ENCODE assay signal across 8 mouse cellular contexts in genomic region chr11:116413631-116414022, GRCm38 (mm10). TPM values are rescaled to one million over a fixed set of nuclear protein-coding genes. Genes with fewer than 3 reads are reported as not detected.
A peak's percentile ranks its signal among the peaks of the same experiment; 100 is the strongest.
DNase-seq lines count a peak whose midpoint lies in the region; ATAC-seq and TF ChIP-seq lines count a peak whose summit lies in the region.

No protein-coding gene starts in this region.

- H3K9ac ChIP-seq in kidney, embryonic 15.5 days: no peak overlapping the region
- H3K9ac ChIP-seq in intestine, embryonic 16.5 days (ENCODE audit: low read depth, low read length): peak overlapping the region; percentile 89; the same call in 1 of the 2 replicates

- H3K27me3 ChIP-seq in kidney, embryonic 15.5 days: no peaks in the 10 kb centered on the region
- no peaks in the 10 kb centered on the region for H3K27me3 ChIP-seq in intestine, embryonic 16.5 days (replicated peaks; ENCODE audit: control insufficient read depth, insufficient read depth, low read length)

- DNase-seq in kidney, adult 8-10 months: no peak
- peak; percentile 55 for DNase-seq in naive thymus-derived CD4-positive, alpha-beta T cell, adult 2 months (ENCODE audit: low read depth)
- DNase-seq in yolk sac, embryonic 10.5 days (ENCODE audit: low spot score): no peak
- DNase-seq in layer of hippocampus, adult 9-10 months (ENCODE audit: low spot score): no peak
- DNase-seq in kidney, postnatal 14 days: no peak

- no peak for TF ChIP-seq POLR2A in cortical plate, adult 2 months (IDR thresholded peaks at IDR 0.05; ENCODE audit: extremely low read depth, insufficient read depth, low read length)

- H3K4me2 ChIP-seq in kidney, embryonic 15.5 days: peak overlapping the region; percentile 98
- H3K4me2 ChIP-seq in intestine, embryonic 16.5 days (ENCODE audit: low read depth, low read length): peak overlapping the region; percentile 99

- peak overlapping the region; percentile 76 for H3K4me3 ChIP-seq in kidney, embryonic 15.5 days (replicated peaks)
- peak overlapping the region; percentile 91 for H3K4me3 ChIP-seq in cortical plate, adult 2 months (ENCODE audit: insufficient read depth, low read length)
- peak overlapping the region; percentile 77; the same call in 1 of the 2 replicates for H3K4me3 ChIP-seq in intestine, embryonic 16.5 days (ENCODE audit: low read length)

- no peaks in the 10 kb centered on the region for H3K36me3 ChIP-seq in kidney, embryonic 15.5 days
- no peaks in the 10 kb centered on the region for H3K36me3 ChIP-seq in intestine, embryonic 16.5 days (ENCODE audit: control insufficient read depth, insufficient read depth, low read length)

- no peaks in the 10 kb centered on the region for H3K9me3 ChIP-seq in kidney, embryonic 15.5 days (replicated peaks)
- H3K9me3 ChIP-seq in intestine, embryonic 16.5 days (ENCODE audit: control insufficient read depth, low read length): no peaks in the 10 kb centered on the region

- ATAC-seq in kidney, embryonic 15.5 days (replicated peaks; ENCODE audit: low FRiP score): no peak
- no peak for ATAC-seq in intestine, embryonic 16.5 days

- H3K27ac ChIP-seq in kidney, embryonic 15.5 days: no peak overlapping the region
- 0 out of 2 replicates have a peak overlapping the region, but pooled peaks have one; percentile 96 for H3K27ac ChIP-seq in cortical plate, adult 2 months (ENCODE audit: insufficient read depth, low read length)
- no peak overlapping the region for H3K27ac ChIP-seq in intestine, embryonic 16.5 days (ENCODE audit: low read length)

- peaks cover 39% of the 10 kb centered on the region for H3K4me1 ChIP-seq in kidney, embryonic 15.5 days
- H3K4me1 ChIP-seq in cortical plate, adult 2 months (ENCODE audit: control insufficient read depth, insufficient read depth, low read length): no peaks in the 10 kb centered on the region
- peaks cover 23% of the 10 kb centered on the region for H3K4me1 ChIP-seq in intestine, embryonic 16.5 days (ENCODE audit: control insufficient read depth, insufficient read depth, low read length)

- TF ChIP-seq CTCF in cortical plate, adult 2 months (IDR thresholded peaks at IDR 0.05; ENCODE audit: extremely low read depth, insufficient read depth, low read length): no peak

- 53% methylated on average over 4 of the region's 4 CpGs for WGBS in kidney, embryonic 15.5 days
- WGBS in intestine, embryonic 16.5 days: 71% methylated on average over 4 of the region's 4 CpGs

RNA-seq across cellular contexts. Expression of gene Rnf157, which starts 0.8 kb away (rescaled TPM):
- polyA plus RNA-seq in kidney, embryonic 15.5 days (2015; fragmentation: Nextera tagmentation; extraction: Ambion mirVana): 12.4 and 12.5 TPM in 2 replicates
- 183 and 189 TPM in 2 replicates for polyA plus RNA-seq in cortical plate, adult 2 months (2012; rRNA removed)
- polyA plus RNA-seq in intestine, embryonic 16.5 days (2015; fragmentation: Nextera tagmentation; extraction: Ambion mirVana): 4.4 and 5.2 TPM in 2 replicates

RNA-seq across cellular contexts. Expression of gene Ubald2, which starts 20.3 kb away (rescaled TPM):
- 45.7 and 58.1 TPM in 2 replicates for polyA plus RNA-seq in kidney, embryonic 15.5 days (2015; fragmentation: Nextera tagmentation; extraction: Ambion mirVana)
- 61.3 and 63.2 TPM in 2 replicates for polyA plus RNA-seq in cortical plate, adult 2 months (2012; rRNA removed)
- 47.2 and 55.0 TPM in 2 replicates for polyA plus RNA-seq in intestine, embryonic 16.5 days (2015; fragmentation: Nextera tagmentation; extraction: Ambion mirVana)

RNA-seq across cellular contexts. Expression of gene Qrich2, which starts 52.4 kb away (rescaled TPM):
- polyA plus RNA-seq in kidney, embryonic 15.5 days (2015; fragmentation: Nextera tagmentation; extraction: Ambion mirVana): 0.14 and 0.30 TPM in 2 replicates
- 0.06 and 0.13 TPM in 2 replicates for polyA plus RNA-seq in cortical plate, adult 2 months (2012; rRNA removed)
- 0.39 TPM in 2 replicates for polyA plus RNA-seq in intestine, embryonic 16.5 days (2015; fragmentation: Nextera tagmentation; extraction: Ambion mirVana)

Comparison
In these comparisons a context has a peak if more than half of its experiments do, and no peak if none do; other contexts are left out.
1. RNA of gene Rnf157, which starts 0.8 kb away (polyA plus RNA-seq): 183 to 189 TPM in cortical plate, adult 2 months; 12.4 to 12.5 TPM in kidney, embryonic 15.5 days and 4.4 to 5.2 TPM in intestine, embryonic 16.5 days; every median in the first group is over 10 times any median in the second.
2. Peak in every context shown above with its lines, with median percentiles within 50 percentile points of each other: H3K4me3 ChIP-seq.